Mouse (Mus musculus): ENCODE results near the gene S100a16.
A peak's percentile ranks its signal among the peaks of the same experiment; 100 is the strongest.

The S100a16 gene

GRCm38 (mm10) chr3:90517711-90518110, 19.3 kb upstream of the S100a16 start:
- no peak for DNase-seq (ENCODE audit: low spot score)

- no peak for DNase-seq (ENCODE audit: low spot score)
Measured at GRCm38 (mm10) chr3:90525421-90525820, 11.6 kb upstream of the S100a16 start.

GRCm38 (mm10) chr3:90526076-90526475, 11.0 kb upstream of the S100a16 start:
- no peak for DNase-seq (ENCODE audit: low spot score)

GRCm38 (mm10) chr3:90526580-90526979, 10.5 kb upstream of the S100a16 start, which contains the start of gene S100a14:
Gene S100a14, plus strand, starts transcription at chr3:90526856.
- DNase-seq (ENCODE audit: low spot score) = no peak

GRCm38 (mm10) chr3:90527291-90527873, 9.7 kb upstream of the S100a16 start:
- DNase-seq (ENCODE audit: low spot score) = no peak

GRCm38 (mm10) chr3:90531713-90532112, 5.3 kb upstream of the S100a16 start:
- no peak for DNase-seq (ENCODE audit: low spot score)

- no peak for DNase-seq (ENCODE audit: low spot score)
Measured at GRCm38 (mm10) chr3:90535446-90535845, 1.6 kb upstream of the S100a16 start.

- DNase-seq (ENCODE audit: low spot score) = no peak
Measured at GRCm38 (mm10) chr3:90537905-90538296, 847 bp downstream of the S100a16 start.

GRCm38 (mm10) chr3:90540904-90541303, 3.9 kb downstream of the S100a16 start:
- no peak for DNase-seq (ENCODE audit: low spot score)

- no peak for DNase-seq (ENCODE audit: low spot score)
Measured at GRCm38 (mm10) chr3:90549676-90550420, 12.8 kb downstream of the S100a16 start.

- DNase-seq (ENCODE audit: low spot score) = no peak
Measured at GRCm38 (mm10) chr3:90550421-90550790, 13.4 kb downstream of the S100a16 start.

GRCm38 (mm10) chr3:90552231-90552630, 15.2 kb downstream of the S100a16 start:
- DNase-seq (ENCODE audit: low spot score) = no peak

- DNase-seq (ENCODE audit: low spot score) = no peak
Measured at GRCm38 (mm10) chr3:90555954-90556353, 18.9 kb downstream of the S100a16 start.

- DNase-seq (ENCODE audit: low spot score) = no peak
Measured at GRCm38 (mm10) chr3:90560008-90560628, 23.1 kb downstream of the S100a16 start, which contains the start of gene S100a3. Gene S100a3, plus strand, starts transcription at chr3:90560578.

- no peak for DNase-seq (ENCODE audit: low spot score)
Measured at GRCm38 (mm10) chr3:90574691-90575090, 37.6 kb downstream of the S100a16 start.

- no peak for DNase-seq (ENCODE audit: low spot score)
Measured at GRCm38 (mm10) chr3:90575320-90575719, 38.3 kb downstream of the S100a16 start.

GRCm38 (mm10) chr3:90576351-90577001, 39.4 kb downstream of the S100a16 start:
- no peak for DNase-seq (ENCODE audit: low spot score)

GRCm38 (mm10) chr3:90579433-90579832, 42.4 kb downstream of the S100a16 start:
- no peak for DNase-seq (ENCODE audit: low spot score)

- no peak for DNase-seq (ENCODE audit: low spot score)
Measured at GRCm38 (mm10) chr3:90581141-90581540, 44.1 kb downstream of the S100a16 start.

- DNase-seq (ENCODE audit: low spot score) = no peak
Measured at GRCm38 (mm10) chr3:90582156-90582555, 45.1 kb downstream of the S100a16 start.

- DNase-seq (ENCODE audit: low spot score) = no peak
Measured at GRCm38 (mm10) chr3:90582556-90582955, 45.5 kb downstream of the S100a16 start.

- DNase-seq (ENCODE audit: low spot score) = no peak
Measured at GRCm38 (mm10) chr3:90583893-90584292, 46.8 kb downstream of the S100a16 start.

GRCm38 (mm10) chr3:90585595-90585994, 48.5 kb downstream of the S100a16 start:
- peak; percentile 61 for DNase-seq (ENCODE audit: low spot score)
